Mouse (Mus musculus) gonadal fat pad, adult 2 months (tissue): ENCODE data around the gene Mfsd5. TPM values are rescaled to one million over a fixed set of nuclear protein-coding genes. Genes with fewer than 3 reads are reported as not detected.

Source experiments
- DNase-seq: peaks from one replicate; pipeline ENCODE4 v3.0.0-alpha.2; 2012; ENCODE audit warnings: low read depth
- polyA plus RNA-seq: library from polyadenylated mRNA; depleted of rRNA; stranded (reverse); fragments of >200 nt; gene quantifications from 2 replicates; pipeline ENCODE4 v1.2.3, GENCODE M21; 2012; rRNA removed

Gene Mfsd5
- 66.9 and 89.6 TPM in 2 replicates for polyA plus RNA-seq

- DNase-seq: no peak
Measured at GRCm38 (mm10) chr15:102279092-102279782, at the start of gene Mfsd5. Gene Mfsd5, plus strand, starts transcription at chr15:102279454.

GRCm38 (mm10) chr15:102230408-102231321 is 48.6 kb upstream of the Mfsd5 start:
- DNase-seq: no peak

- DNase-seq: no peak
Measured at GRCm38 (mm10) chr15:102231748-102232147, 47.5 kb upstream of the Mfsd5 start, which contains the start of gene Itgb7. Gene Itgb7, minus strand, starts transcription at chr15:102231944.

GRCm38 (mm10) chr15:102232764-102233163 is 46.5 kb upstream of the Mfsd5 start:
- no peak for DNase-seq

GRCm38 (mm10) chr15:102233896-102234295 is 45.4 kb upstream of the Mfsd5 start:
- no peak for DNase-seq

- DNase-seq: no peak
Measured at GRCm38 (mm10) chr15:102235371-102236027, 43.8 kb upstream of the Mfsd5 start.

GRCm38 (mm10) chr15:102238543-102239259 is 40.6 kb upstream of the Mfsd5 start:
- no peak for DNase-seq

- no peak for DNase-seq
Measured at GRCm38 (mm10) chr15:102239260-102239590, 40.0 kb upstream of the Mfsd5 start.

GRCm38 (mm10) chr15:102239851-102240250 is 39.4 kb upstream of the Mfsd5 start:
- no peak for DNase-seq

- DNase-seq: no peak
Measured at GRCm38 (mm10) chr15:102240607-102241006, 38.6 kb upstream of the Mfsd5 start.

- no peak for DNase-seq
Measured at GRCm38 (mm10) chr15:102242404-102243228, 36.6 kb upstream of the Mfsd5 start.

GRCm38 (mm10) chr15:102243229-102244190 is 35.7 kb upstream of the Mfsd5 start:
- no peak for DNase-seq

GRCm38 (mm10) chr15:102244306-102245191 is 34.7 kb upstream of the Mfsd5 start:
- no peak for DNase-seq

GRCm38 (mm10) chr15:102245461-102245881 is 33.8 kb upstream of the Mfsd5 start:
- no peak for DNase-seq

GRCm38 (mm10) chr15:102245891-102246741 is 33.1 kb upstream of the Mfsd5 start:
- no peak for DNase-seq

GRCm38 (mm10) chr15:102246866-102247251 is 32.4 kb upstream of the Mfsd5 start:
- no peak for DNase-seq

GRCm38 (mm10) chr15:102247252-102248130 is 31.8 kb upstream of the Mfsd5 start:
- DNase-seq: no peak
